Mouse (Mus musculus) myocyte (in vitro differentiated cells): Measurements from ENCODE around the gene Usp10. TPM values are rescaled to one million over a fixed set of nuclear protein-coding genes. Genes with fewer than 3 reads are reported as not detected.

Experiments
- H3K27me3 ChIP-seq: one replicate; pipeline ENCODE4 v1.6.1; 2011; ENCODE audit not compliant: control insufficient read depth, insufficient read depth, insufficient read length
- H3K36me3 ChIP-seq: one replicate; pipeline ENCODE4 v1.6.1; 2011; ENCODE audit not compliant: control insufficient read depth, insufficient read depth
- H3K4me2 ChIP-seq: one replicate; pipeline ENCODE4 v1.6.1; 2011; ENCODE audit warnings: low read depth, control low read depth
- H3K4me3 ChIP-seq: one replicate; pipeline ENCODE4 v1.5.1; 2011; ENCODE audit warnings: mild to moderate bottlenecking, control low read depth, moderate library complexity
- H3K79me2 ChIP-seq: one replicate; pipeline ENCODE4 v1.6.1; 2011; ENCODE audit not compliant: control insufficient read depth, insufficient read depth
- H3ac ChIP-seq: one replicate; pipeline ENCODE4 v1.6.1; 2011; ENCODE audit not compliant: control insufficient read depth, insufficient read length
- CEBPB ChIP-seq: IDR thresholded peaks from 2 replicates; pipeline ENCODE4 v1.6.1; 2011; ENCODE audit warnings: mild to moderate bottlenecking, moderate library complexity; ENCODE audit not compliant: poor library complexity, insufficient read depth, severe bottlenecking
- E2F4 ChIP-seq: IDR thresholded peaks from one replicate; pipeline ENCODE4 v1.6.1; 2011; ENCODE audit warnings: mild to moderate bottlenecking, control low read depth, moderate library complexity; ENCODE audit not compliant: insufficient read depth
- MAX ChIP-seq: IDR thresholded peaks from one replicate; pipeline ENCODE4 v1.6.1; 2011; ENCODE audit warnings: low read depth, mild to moderate bottlenecking, control low read depth
- MYOD1 ChIP-seq, 3 experiments: IDR thresholded peaks; one replicate each; pipeline ENCODE4 v1.6.1; 2011; ENCODE audit warnings: control low read depth in 2 of 3, low read depth in 2 of 3, mild to moderate bottlenecking in 2 of 3, moderate library complexity in 1 of 3; ENCODE audit not compliant: insufficient read length in 2 of 3, control insufficient read depth in 1 of 3
- MYOG ChIP-seq, 3 experiments: IDR thresholded peaks; one replicate each; pipeline ENCODE4 v1.6.1; 2011; ENCODE audit warnings: control low read depth in 2 of 3, low read depth in 2 of 3, mild to moderate bottlenecking in 2 of 3; ENCODE audit not compliant: insufficient read length in 2 of 3, control insufficient read depth in 1 of 3, insufficient read depth in 1 of 3
- POLR2A ChIP-seq: IDR thresholded peaks from one replicate; pipeline ENCODE4 v1.6.1; 2011; ENCODE audit warnings: low read depth, mild to moderate bottlenecking, control low read depth, moderate library complexity; ENCODE audit not compliant: insufficient read length
- POLR2AphosphoS2 ChIP-seq: IDR thresholded peaks from one replicate; pipeline ENCODE4 v1.6.1; 2011; ENCODE audit warnings: low read depth, control low read depth; ENCODE audit not compliant: insufficient read length
- REST ChIP-seq: IDR thresholded peaks from one replicate; pipeline ENCODE4 v1.6.1; 2011; ENCODE audit warnings: mild to moderate bottlenecking, control low read depth, moderate library complexity; ENCODE audit not compliant: insufficient read depth, insufficient read length
- SRF ChIP-seq: IDR thresholded peaks from one replicate; pipeline ENCODE4 v1.6.1; 2011; ENCODE audit warnings: low read depth; ENCODE audit not compliant: control insufficient read depth, insufficient read length
- TCF12 ChIP-seq: IDR thresholded peaks from one replicate; pipeline ENCODE4 v1.6.1; 2011; ENCODE audit warnings: mild to moderate bottlenecking, control low read depth; ENCODE audit not compliant: poor library complexity, insufficient read depth, severe bottlenecking
- TCF3 ChIP-seq: IDR thresholded peaks from one replicate; pipeline ENCODE4 v1.6.1; 2011; ENCODE audit warnings: low read depth, control low read depth; ENCODE audit not compliant: insufficient read length
- USF1 ChIP-seq: IDR thresholded peaks from one replicate; pipeline ENCODE4 v1.6.1; 2011; ENCODE audit warnings: low read depth, mild to moderate bottlenecking, control low read depth, moderate library complexity
- polyA plus RNA-seq: library from polyadenylated mRNA; unstranded; fragments of >200 nt; fragmentation: generic; extraction: Trizol; gene quantifications from one replicate; pipeline ENCODE4 v1.2.1, GENCODE M21; 2012; ENCODE audit warnings: missing spikeins

Gene Usp10
- polyA plus RNA-seq, 1 experiment: 59.3 TPM

DNA sequence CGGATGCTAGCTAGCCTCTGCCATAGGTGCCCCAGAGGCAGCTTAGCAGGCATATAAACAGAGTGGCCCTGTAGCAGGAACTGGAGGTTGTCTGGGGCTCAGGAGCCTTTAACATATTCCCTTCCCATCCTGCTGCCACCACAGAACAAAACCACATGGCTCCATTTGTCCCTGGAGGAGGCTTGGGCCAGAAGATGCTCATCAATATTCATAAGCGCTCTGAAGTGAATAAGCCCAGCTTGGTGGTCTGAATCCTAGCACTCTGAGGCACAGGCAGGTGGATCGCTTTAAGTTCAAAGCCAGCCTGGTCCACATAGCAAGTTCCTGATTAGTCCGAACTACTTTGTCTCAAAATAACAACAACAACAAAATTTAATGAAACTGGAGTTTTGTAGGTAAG is 22.1 kb upstream of the Usp10 start:
- H3K27me3 ChIP-seq: no peaks in the 10 kb centered on the region
- TF ChIP-seq SRF (no peak), E2F4 (no peak), CEBPB (no peak), POLR2A (no peak), POLR2AphosphoS2 (no peak)

GRCm38 (mm10) chr8:119897069-119897468 is 13.1 kb upstream of the Usp10 start:
- no peak overlapping the region for H3ac ChIP-seq
- H3K79me2 ChIP-seq: no peaks in the 10 kb centered on the region
- peaks cover 9% of the 10 kb centered on the region for H3K27me3 ChIP-seq
- no peak for TF ChIP-seq TCF3
- no peak for TF ChIP-seq USF1
- no peak overlapping the region for H3K4me3 ChIP-seq
- no peak overlapping the region for H3K4me2 ChIP-seq
- H3K36me3 ChIP-seq: no peaks in the 10 kb centered on the region

More for the DNA sequence above, 22.1 kb upstream of the Usp10 start:
- Histone ChIP-seq H3K4me2 (no peak overlapping the region), H3K79me2 (no peaks in the 10 kb centered on the region), H3ac (no peak overlapping the region), H3K4me3 (no peak overlapping the region), H3K36me3 (no peaks in the 10 kb centered on the region)

DNA sequence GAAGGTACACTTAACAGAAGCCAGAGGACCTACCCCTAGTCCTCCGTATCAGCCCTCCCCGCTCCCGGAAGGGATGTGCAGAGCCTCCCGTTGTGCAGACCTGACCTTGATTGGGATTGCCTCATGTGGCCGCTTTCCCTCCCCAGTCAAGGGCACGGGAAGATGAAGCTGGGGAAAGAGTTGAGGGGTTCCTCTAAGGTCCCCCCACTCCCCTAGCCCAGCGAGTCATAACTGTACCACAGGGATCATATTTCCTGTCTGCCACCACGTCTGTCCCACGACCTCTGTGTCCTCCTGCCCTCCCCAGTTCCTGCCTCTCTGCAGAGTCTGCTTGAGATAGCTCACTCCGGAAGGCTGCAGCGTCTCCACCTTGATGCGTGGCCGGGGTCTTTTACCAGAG is 12.2 kb upstream of the Usp10 start:
- Histone ChIP-seq H3K4me3 (no peak overlapping the region), H3K79me2 (no peaks in the 10 kb centered on the region), H3K36me3 (no peaks in the 10 kb centered on the region), H3ac (no peak overlapping the region), H3K27me3 (peaks cover 9% of the 10 kb centered on the region), H3K4me2 (no peak overlapping the region)
- TF ChIP-seq SRF (no peak), CEBPB (no peak), REST (no peak), POLR2A (no peak), TCF12 (no peak), MYOD1 (IDR thresholded peaks at IDR 0.05; ENCODE audit: control insufficient read depth in 1 of 3, insufficient read length in 2 of 3, low read depth in 2 of 3) (no peak), USF1 (no peak), MAX (no peak)

DNA sequence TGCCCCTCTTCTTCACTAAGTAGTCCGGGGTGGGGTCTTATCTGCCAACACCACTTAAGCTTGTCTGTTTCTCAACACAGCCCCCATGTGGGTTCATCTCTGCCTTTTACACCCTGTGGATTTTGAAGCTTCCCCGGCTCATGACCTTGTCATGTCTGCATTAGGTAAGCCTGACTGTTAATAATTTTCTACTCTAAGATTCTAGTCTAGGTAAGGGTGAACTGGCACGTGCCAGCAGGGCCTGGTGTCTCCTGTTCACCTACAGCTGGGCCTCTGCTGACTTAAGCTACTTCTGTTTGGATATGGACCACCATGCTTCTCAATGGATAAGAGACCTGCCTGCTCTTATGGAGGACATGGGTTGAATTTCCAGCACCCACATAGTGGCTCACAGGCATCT is 8.8 kb upstream of the Usp10 start:
- no peak overlapping the region for H3K4me3 ChIP-seq

DNA sequence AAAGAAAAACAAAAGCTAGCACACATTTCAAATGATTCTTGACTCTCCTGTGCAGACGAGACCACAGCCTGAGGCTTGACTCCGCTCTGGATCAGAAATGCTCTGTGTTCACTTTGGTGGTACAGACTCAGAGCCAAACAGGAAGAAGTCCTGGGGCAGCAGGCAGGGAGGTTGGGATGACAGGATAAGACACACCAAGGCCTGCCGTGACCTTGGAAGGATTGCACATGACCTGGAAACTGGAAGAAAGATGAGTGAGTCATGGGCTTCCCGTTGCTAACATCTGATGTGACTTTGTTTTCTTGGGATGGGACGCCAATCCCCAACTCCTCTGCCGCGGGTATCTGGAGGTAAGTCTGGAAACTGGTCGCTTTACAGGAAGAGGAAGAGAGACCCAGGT is 8.2 kb upstream of the Usp10 start:
- Histone ChIP-seq H3ac (no peak overlapping the region), H3K4me2 (no peak overlapping the region), H3K79me2 (no peaks in the 10 kb centered on the region), H3K27me3 (peaks cover 9% of the 10 kb centered on the region), H3K36me3 (no peaks in the 10 kb centered on the region), H3K4me3 (no peak overlapping the region)
- TF ChIP-seq E2F4 (no peak), SRF (no peak), MAX (no peak), REST (no peak), MYOG (IDR thresholded peaks at IDR 0.05; ENCODE audit: control insufficient read depth in 1 of 3, insufficient read depth in 1 of 3, insufficient read length in 2 of 3, low read depth in 2 of 3) (no peak), TCF3 (no peak), POLR2AphosphoS2 (no peak), CEBPB (no peak), TCF12 (no peak), MYOD1 (IDR thresholded peaks at IDR 0.05; ENCODE audit: control insufficient read depth in 1 of 3, insufficient read length in 2 of 3, low read depth in 2 of 3) (no peak), POLR2A (no peak), USF1 (no peak)

More for the DNA sequence above, 8.8 kb upstream of the Usp10 start:
- no peak overlapping the region for H3ac ChIP-seq
- TF ChIP-seq CEBPB (no peak), TCF12 (no peak), POLR2AphosphoS2 (no peak), E2F4 (no peak)
- no peaks in the 10 kb centered on the region for H3K79me2 ChIP-seq
- H3K27me3 ChIP-seq: peaks cover 9% of the 10 kb centered on the region
- no peaks in the 10 kb centered on the region for H3K36me3 ChIP-seq
- H3K4me2 ChIP-seq: no peak overlapping the region

DNA sequence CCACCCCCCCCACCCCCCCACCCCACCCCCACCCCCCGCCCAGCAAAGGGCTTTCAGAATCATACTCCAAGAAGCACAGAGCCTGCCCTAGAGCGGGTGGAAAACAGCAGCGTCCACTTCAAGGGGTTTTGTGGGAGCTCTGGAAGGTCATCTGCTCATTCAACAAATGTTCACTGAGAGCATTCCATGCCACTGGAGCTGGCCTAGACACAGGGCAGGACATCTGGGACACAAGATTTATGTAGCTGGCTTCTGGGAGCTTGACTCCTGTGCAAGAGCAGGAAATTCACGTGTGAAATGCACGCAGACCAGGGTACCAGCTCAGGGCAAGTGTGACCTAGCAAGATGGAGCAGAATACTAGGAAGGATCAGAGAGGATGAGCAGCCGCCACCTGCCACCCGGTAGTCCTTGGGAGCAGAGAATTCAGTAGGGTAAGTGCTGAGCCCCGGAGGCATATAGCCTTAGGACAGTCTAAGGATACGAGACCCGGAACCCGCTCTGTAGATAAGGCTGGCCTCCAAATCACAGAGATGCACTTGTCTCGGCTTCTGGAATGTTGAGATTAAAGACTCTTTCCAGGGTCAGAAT is 5.7 kb upstream of the Usp10 start:
- Histone ChIP-seq H3K4me2 (no peak overlapping the region), H3ac (no peak overlapping the region), H3K4me3 (no peak overlapping the region), H3K79me2 (no peaks in the 10 kb centered on the region), H3K36me3 (no peaks in the 10 kb centered on the region), H3K27me3 (no peaks in the 10 kb centered on the region)
- no peak for TF ChIP-seq TCF12
- no peak for TF ChIP-seq CEBPB
- no peak for TF ChIP-seq MAX
- no peak for TF ChIP-seq POLR2A
